Mouse (Mus musculus): Measurements from ENCODE around the gene Gm2056. TPM values are rescaled to one million over a fixed set of nuclear protein-coding genes. Genes with fewer than 3 reads are reported as not detected.
"Not testable (repeated sequence)": the region's sequence is repeated elsewhere in the genome, so short reads cannot be mapped to it uniquely, and the experiment has no call there.

Gm2056 gene
- total RNA-seq (2021) = not detected

DNA sequence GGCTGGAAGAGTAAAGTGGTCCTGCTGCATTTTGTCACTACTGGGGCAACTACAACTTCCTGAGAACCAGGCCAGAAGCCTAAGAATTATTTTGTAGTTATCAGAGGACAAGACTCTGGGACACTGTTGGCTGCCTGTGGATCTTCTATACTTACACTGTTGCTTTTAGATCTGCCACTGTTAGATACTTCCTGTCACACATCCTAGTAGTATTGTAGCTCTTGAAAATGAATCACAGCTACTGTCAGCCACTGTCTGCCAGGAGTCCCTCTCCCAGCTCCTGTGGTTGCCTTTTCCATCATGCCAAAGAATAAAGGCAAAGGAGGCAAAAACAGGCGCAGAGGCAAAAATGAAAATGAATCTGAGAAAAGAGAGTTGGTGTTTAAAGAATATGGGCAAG, at the start of gene Gm2056:
Gm2056 (plus strand) TSS at position 301 of the 400 bp plus-strand sequence.
- intact Hi-C loops (cut with DNase I); DNase-seq: not testable (repeated sequence)

DNA sequence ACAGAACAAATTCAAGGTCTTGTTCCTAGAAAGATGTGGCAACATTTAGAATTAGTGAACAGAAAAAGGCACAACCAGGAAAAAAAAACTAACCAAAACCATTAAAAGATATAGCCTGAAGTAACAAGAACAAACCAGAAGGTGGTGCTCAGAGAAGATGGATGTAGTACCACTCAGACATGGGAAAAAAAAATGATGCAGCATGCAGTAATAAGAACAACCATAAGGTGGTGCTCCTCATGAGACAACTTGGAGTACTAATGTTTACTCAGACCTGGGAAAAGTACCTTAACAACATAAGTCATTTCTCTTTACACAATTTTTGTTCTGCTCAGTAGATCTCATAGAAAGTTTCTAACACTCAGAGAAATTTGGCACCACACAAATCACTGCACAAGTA, 42.8 kb upstream of the Gm2056 start:
- intact Hi-C loops (cut with DNase I); DNase-seq: not testable (repeated sequence)

DNA sequence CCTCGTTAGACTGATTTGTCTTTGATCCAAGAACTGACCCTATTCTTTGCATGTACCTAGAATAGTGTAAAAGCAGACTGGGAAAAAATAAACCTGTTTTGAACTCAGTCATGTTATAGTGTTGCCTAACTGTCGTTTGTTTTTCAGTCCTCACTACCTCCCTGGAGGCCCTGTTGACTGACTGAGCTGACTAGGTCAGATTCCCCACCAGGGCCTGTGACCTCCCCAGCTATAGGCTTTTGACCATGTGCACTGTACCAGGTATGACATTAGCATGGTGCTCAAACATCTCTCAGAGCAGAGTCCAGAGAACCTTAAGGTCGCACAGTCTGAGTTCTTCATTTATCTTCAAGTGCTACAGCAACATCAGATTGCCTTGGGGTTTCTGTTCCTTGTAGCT, 22.7 kb upstream of the Gm2056 start:
- intact Hi-C loops (cut with DNase I) = not testable (repeated sequence)

DNA sequence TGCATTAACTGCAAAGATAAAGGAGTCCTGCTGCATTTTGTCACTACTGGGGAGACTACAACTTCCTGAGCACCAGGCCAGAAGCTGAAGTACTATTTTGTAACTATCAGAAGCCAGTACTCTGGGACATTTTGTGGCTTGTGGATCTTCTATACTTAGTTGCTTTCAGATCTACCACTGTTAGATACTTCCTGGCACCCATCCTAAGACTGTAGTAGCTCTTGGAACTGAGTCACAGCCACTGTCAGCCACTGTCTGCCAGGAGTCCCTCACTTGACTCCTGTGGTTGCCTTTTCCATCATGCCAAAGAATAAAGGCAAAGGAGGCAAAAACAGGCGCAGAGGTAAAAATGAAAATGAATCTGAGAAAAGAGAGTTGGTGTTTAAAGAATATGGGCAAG, 15.3 kb upstream of the Gm2056 start, which contains the start of gene Gm2075:
Gm2075 (plus strand) TSS at position 301 of the 400 bp plus-strand sequence.
- intact Hi-C loops (cut with DNase I); DNase-seq: not testable (repeated sequence)

More for the DNA sequence above, 22.7 kb upstream of the Gm2056 start:
- DNase-seq = not testable (repeated sequence)

DNA sequence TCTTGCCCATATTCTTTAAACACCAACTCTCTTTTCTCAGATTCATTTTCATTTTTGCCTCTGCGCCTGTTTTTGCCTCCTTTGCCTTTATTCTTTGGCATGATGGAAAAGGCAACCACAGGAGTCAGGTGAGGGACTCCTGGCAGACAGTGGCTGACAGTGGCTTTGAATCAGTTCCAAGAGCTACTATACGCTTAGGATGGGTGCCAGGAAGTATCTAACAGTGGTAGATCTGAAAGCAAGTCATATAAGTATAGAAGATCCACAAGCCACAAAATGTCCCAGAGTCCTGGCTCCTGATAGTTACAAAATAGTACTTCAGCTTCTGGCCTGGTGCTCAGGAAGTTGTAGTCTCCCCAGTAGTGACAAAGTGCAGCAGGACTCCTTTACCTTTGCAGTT, 8.1 kb upstream of the Gm2056 start, which contains the start of gene Gm6803:
Gm6803 (minus strand) TSS at position 101 of the 400 bp plus-strand sequence.
- DNase-seq = not testable (repeated sequence)

DNA sequence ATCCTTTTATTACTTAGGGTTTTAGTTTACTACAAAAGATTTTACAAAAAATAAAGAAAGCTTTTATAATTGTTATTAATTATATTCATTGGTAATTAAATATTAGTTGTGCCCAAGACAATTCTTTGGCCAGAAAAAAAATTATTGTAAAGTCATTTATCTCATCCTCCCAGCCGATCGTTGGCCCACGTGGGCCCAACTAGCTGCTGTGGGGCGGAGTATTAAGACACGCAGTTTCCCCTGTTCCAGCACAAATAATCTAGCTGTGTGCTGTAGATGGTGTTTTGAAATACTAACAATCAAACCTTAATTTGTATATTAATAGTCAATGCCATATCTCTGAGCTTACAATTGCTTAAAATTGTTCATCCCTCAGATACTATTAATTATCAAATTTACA, 5.4 kb downstream of the Gm2056 start:
- DNase-seq; intact Hi-C loops (cut with DNase I): not testable (repeated sequence)

More for the DNA sequence above, 8.1 kb upstream of the Gm2056 start, which contains the start of gene Gm6803:
- intact Hi-C loops (cut with DNase I) = not testable (repeated sequence)

DNA sequence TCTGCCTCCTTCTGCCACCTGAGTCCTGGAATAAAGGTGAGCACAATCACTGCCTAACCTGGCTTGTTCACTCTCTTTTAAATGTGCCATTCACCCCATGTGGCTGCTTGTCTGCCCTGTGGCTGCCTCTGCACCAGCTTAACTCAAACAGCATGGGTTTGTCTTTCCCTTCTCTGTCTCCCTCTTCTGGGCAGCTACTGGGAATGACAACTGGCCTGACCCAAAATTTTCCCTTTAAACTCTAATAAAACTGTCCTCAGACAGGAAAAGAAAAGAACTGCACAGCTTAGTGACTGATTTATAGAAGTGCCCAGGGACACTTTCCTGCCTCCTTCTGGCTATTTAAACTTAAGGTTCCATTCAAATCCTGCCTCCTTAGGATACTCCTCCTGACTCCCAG, 12.3 kb downstream of the Gm2056 start:
- intact Hi-C loops (cut with DNase I) = not testable (repeated sequence)

DNA sequence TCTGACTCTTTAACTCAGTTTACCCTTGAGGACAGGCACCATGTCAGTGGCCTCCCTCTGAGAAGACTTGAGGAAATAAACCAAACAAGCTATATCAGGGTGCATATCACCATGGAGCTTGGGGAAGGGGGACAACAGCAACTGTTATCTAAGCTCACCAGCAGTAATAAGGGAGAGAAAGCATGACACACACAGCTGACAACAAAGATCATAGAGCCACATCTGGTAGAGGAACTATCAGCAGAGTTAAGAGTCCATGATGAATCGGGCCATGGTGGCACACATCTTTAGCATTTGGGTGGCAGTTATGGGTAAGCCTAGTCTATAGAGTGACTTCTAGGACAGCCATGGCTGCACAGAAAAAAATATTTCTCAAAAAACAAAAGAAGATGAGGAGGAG, 12.9 kb downstream of the Gm2056 start:
- intact Hi-C loops (cut with DNase I); DNase-seq: not testable (repeated sequence)

More for the DNA sequence above, 12.3 kb downstream of the Gm2056 start:
- DNase-seq = not testable (repeated sequence)

DNA sequence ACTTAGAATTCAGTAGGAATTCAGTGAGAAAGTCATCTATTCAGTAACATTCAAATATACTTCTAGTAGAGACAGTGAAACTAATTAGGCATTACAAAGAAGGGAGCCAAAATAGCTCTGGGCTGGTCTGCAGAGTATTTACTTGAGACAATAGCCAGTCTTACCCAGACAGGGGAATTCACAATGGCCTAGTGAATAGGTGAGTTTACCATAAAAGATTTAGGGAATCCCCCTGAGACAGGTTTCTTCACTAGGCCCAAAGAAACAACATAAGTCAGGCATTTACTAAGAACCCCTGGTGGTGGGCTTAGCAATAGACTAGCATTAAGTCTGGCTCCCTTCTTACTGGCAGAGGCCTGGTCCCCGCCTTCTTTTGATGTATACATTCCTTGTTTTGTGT, 18.4 kb downstream of the Gm2056 start:
- intact Hi-C loops (cut with DNase I); DNase-seq: not testable (repeated sequence)

Other genes starting within 250 kb of the Gm2056 start
- gene Gm21936, start 231.5 kb upstream of the Gm2056 start, total RNA-seq (2021) = not detected
- gene BB287469, start 210.4 kb upstream of the Gm2056 start, total RNA-seq (2021) = not detected
- gene Gm2001, start 184.7 kb upstream of the Gm2056 start, total RNA-seq (2021) = not detected
- gene Gm2016, start 152.9 kb upstream of the Gm2056 start, total RNA-seq (2021) = not detected
- not detected for gene Gm2022, start 131.6 kb upstream of the Gm2056 start, total RNA-seq (2021)
- gene Gm2035, start 107.1 kb upstream of the Gm2056 start, total RNA-seq (2021) = not detected
- not detected for gene Gm2042, start 72.9 kb upstream of the Gm2056 start, total RNA-seq (2021)
- not detected for gene Gm2075, start 15.2 kb upstream of the Gm2056 start, total RNA-seq (2021)
- not detected for gene Gm6803, start 8.2 kb upstream of the Gm2056 start, total RNA-seq (2021)
- gene Gm16368, start 56.7 kb downstream of the Gm2056 start, total RNA-seq (2021) = not detected
- gene Gm10436, start 155.1 kb downstream of the Gm2056 start, total RNA-seq (2021) = not detected
- not detected for gene Gm8332, start 223.1 kb downstream of the Gm2056 start, total RNA-seq (2021)
- not detected for gene Gm5662, start 247.5 kb downstream of the Gm2056 start, total RNA-seq (2021)

All from heart, postnatal 36 days (tissue).